In the genomic region with DNA sequence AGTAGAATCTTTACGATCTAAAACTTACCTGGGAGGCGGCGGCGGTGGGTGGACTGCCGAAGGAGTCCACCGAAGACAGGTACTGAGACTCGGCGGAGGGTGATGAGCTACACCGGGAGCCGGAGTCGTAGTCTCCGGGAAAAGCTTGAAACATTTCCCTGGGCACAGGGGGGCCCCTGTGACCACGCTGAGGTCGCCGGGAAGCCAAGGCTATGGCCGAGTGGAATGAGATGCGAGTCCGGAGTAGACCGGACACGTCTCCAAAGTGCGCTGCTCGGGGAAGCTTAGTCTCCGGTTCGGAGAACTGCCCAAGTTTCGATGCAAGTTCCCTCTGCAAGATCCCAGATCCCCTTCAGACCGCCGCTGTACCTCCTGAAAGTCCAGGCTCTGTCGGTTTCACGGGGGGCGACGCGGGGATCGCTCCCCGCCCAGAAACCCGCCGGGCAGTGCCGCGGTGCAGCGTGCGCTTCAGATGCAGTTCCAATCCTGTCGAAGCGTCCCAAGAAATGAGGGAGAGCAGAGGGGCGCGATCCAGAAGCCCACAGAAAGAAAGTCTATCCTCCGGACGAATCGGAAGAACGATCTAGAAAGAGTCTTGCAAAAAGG, we compare ENCODE assay signal across 8 mouse cellular contexts. TPM values are rescaled to one million over a fixed set of nuclear protein-coding genes. Genes with fewer than 3 reads are reported as not detected.
DNase-seq lines count a peak whose midpoint lies in the region; ATAC-seq lines count a peak whose summit lies in the region.

No protein-coding gene starts in this region.

- ATAC-seq in limb, embryonic 13.5 days (ENCODE audit: low FRiP score, low read depth): no peak
- ATAC-seq in stomach, embryonic 14.5 days (ENCODE audit: insufficient number of reproducible peaks, insufficient read depth, low FRiP score, low read depth): no peak

- H3K9me3 ChIP-seq in limb, embryonic 13.5 days: no peaks in the 10 kb centered on the region
- H3K9me3 ChIP-seq in stomach, embryonic 14.5 days (ENCODE audit: control insufficient read depth, low read depth, low read length): no peaks in the 10 kb centered on the region

- peaks cover 52% of the 10 kb centered on the region for H3K27me3 ChIP-seq in limb, embryonic 13.5 days
- H3K27me3 ChIP-seq in stomach, embryonic 14.5 days (ENCODE audit: control insufficient read depth, insufficient read depth, low read length): peaks cover 25% of the 10 kb centered on the region

- peak overlapping the region; percentile 99 for H3K4me2 ChIP-seq in limb, embryonic 13.5 days (replicated peaks)
- peak overlapping the region; percentile 99 for H3K4me2 ChIP-seq in stomach, embryonic 14.5 days (replicated peaks; ENCODE audit: low read depth, low read length)

- H3K36me3 ChIP-seq in limb, embryonic 13.5 days: no peaks in the 10 kb centered on the region
- no peaks in the 10 kb centered on the region for H3K36me3 ChIP-seq in stomach, embryonic 14.5 days (ENCODE audit: control insufficient read depth, insufficient read depth, low read length)

- peak overlapping the region; percentile 63 for H3K4me3 ChIP-seq in limb, embryonic 13.5 days
- H3K4me3 ChIP-seq in stomach, embryonic 14.5 days (ENCODE audit: low read depth, low read length): peak overlapping the region; percentile 59

- 1% methylated on average over 48 of the region's 48 CpGs for WGBS in limb, embryonic 13.5 days
- 2% methylated on average over 48 of the region's 48 CpGs for WGBS in stomach, embryonic 14.5 days

- H3K9ac ChIP-seq in limb, embryonic 13.5 days: peak overlapping the region; percentile 65
- peak overlapping the region; percentile 29 for H3K9ac ChIP-seq in stomach, embryonic 14.5 days (replicated peaks; ENCODE audit: low read depth, low read length)

- peaks cover 28% of the 10 kb centered on the region for H3K4me1 ChIP-seq in limb, embryonic 13.5 days
- peaks cover 16% of the 10 kb centered on the region for H3K4me1 ChIP-seq in stomach, embryonic 14.5 days (ENCODE audit: control insufficient read depth, insufficient read depth, low read length)

- H3K27ac ChIP-seq in limb, embryonic 13.5 days: no peak overlapping the region
- H3K27ac ChIP-seq in stomach, embryonic 14.5 days (ENCODE audit: low read length): no peak overlapping the region

- peak; percentile 26 for DNase-seq in adrenal gland, postnatal 14 days
- DNase-seq in adrenal gland, adult 18-20 months (ENCODE audit: low spot score in 2 of 2): no peak
- DNase-seq in thymus, postnatal 14 days: peak; percentile 24
- no peak for DNase-seq in thymus, adult 18-20 months
- no peak for DNase-seq in natural killer cell, adult 2 months (ENCODE audit: low spot score in 2 of 2)
- no peak for DNase-seq in gastrocnemius, adult 18-20 months (ENCODE audit: low spot score)

RNA-seq across cellular contexts. Expression of a gene that starts 0.5 kb away (rescaled TPM):
- 2.1 and 22.4 TPM in 2 replicates for total RNA-seq in adrenal gland, postnatal 14 days (2021)
- 10 to 100 TPM; 15.9 to 23.2 TPM for total RNA-seq in adrenal gland, adult 18-20 months (2021)
- 0.23 and 0.27 TPM in 2 replicates for polyA plus RNA-seq in limb, embryonic 13.5 days (2015; fragmentation: Nextera tagmentation; extraction: Ambion mirVana)
- 0.07 TPM in 1 of 2 replicates, not detected in the other for polyA plus RNA-seq in stomach, embryonic 14.5 days (2014; fragmentation: Nextera tagmentation; extraction: Ambion mirVana)
- total RNA-seq in gastrocnemius, adult 18-20 months (2021): 1 to 10 TPM in 1 of 2 experiments, under 1 TPM in 1; 0.57 to 2.5 TPM

RNA-seq across cellular contexts. Expression of a gene that starts 27.0 kb away (rescaled TPM):
- 6.0 and 7.9 TPM in 2 replicates for total RNA-seq in adrenal gland, postnatal 14 days (2021)
- 1 to 10 TPM; 5.0 to 8.6 TPM for total RNA-seq in adrenal gland, adult 18-20 months (2021)
- polyA plus RNA-seq in limb, embryonic 13.5 days (2015; fragmentation: Nextera tagmentation; extraction: Ambion mirVana): 20.2 and 20.9 TPM in 2 replicates
- polyA plus RNA-seq in stomach, embryonic 14.5 days (2014; fragmentation: Nextera tagmentation; extraction: Ambion mirVana): 11.7 and 13.9 TPM in 2 replicates
- 1,000 to 10,000 TPM; 1,025 to 1,102 TPM for total RNA-seq in gastrocnemius, adult 18-20 months (2021)

RNA-seq across cellular contexts. Expression of a gene that starts 29.5 kb away (rescaled TPM):
- 0.19 TPM in 1 of 2 replicates, not detected in the other for total RNA-seq in adrenal gland, postnatal 14 days (2021)
- total RNA-seq in adrenal gland, adult 18-20 months (2021): not detected
- not detected in 2 replicates for polyA plus RNA-seq in limb, embryonic 13.5 days (2015; fragmentation: Nextera tagmentation; extraction: Ambion mirVana)
- polyA plus RNA-seq in stomach, embryonic 14.5 days (2014; fragmentation: Nextera tagmentation; extraction: Ambion mirVana): 0.15 TPM in 1 of 2 replicates, not detected in the other
- under 1 TPM; 0.30 to 0.36 TPM for total RNA-seq in gastrocnemius, adult 18-20 months (2021)

RNA-seq across cellular contexts. Expression of a gene that starts 35.2 kb away (rescaled TPM):
- 37.1 and 46.7 TPM in 2 replicates for total RNA-seq in adrenal gland, postnatal 14 days (2021)
- total RNA-seq in adrenal gland, adult 18-20 months (2021): 10 to 100 TPM; 31.2 to 41.0 TPM
- polyA plus RNA-seq in limb, embryonic 13.5 days (2015; fragmentation: Nextera tagmentation; extraction: Ambion mirVana): 89.1 and 96.4 TPM in 2 replicates
- 86.0 and 92.8 TPM in 2 replicates for polyA plus RNA-seq in stomach, embryonic 14.5 days (2014; fragmentation: Nextera tagmentation; extraction: Ambion mirVana)
- 10 to 100 TPM; 30.0 to 30.8 TPM for total RNA-seq in gastrocnemius, adult 18-20 months (2021)

RNA-seq across cellular contexts. Expression of a gene that starts 37.8 kb away (rescaled TPM):
- 62.0 and 79.0 TPM in 2 replicates for total RNA-seq in adrenal gland, postnatal 14 days (2021)
- 10 to 100 TPM; 42.9 to 56.4 TPM for total RNA-seq in adrenal gland, adult 18-20 months (2021)
- polyA plus RNA-seq in limb, embryonic 13.5 days (2015; fragmentation: Nextera tagmentation; extraction: Ambion mirVana): 68.9 and 69.0 TPM in 2 replicates
- 48.1 and 64.9 TPM in 2 replicates for polyA plus RNA-seq in stomach, embryonic 14.5 days (2014; fragmentation: Nextera tagmentation; extraction: Ambion mirVana)
- total RNA-seq in gastrocnemius, adult 18-20 months (2021): 10 to 100 TPM; 11.6 to 22.2 TPM

Comparison
In these comparisons a context has a peak if more than half of its experiments do, and no peak if none do; other contexts are left out.
1. DNase-seq: peak in adrenal gland, postnatal 14 days (single experiment) and thymus, postnatal 14 days (single experiment); none in adrenal gland, adult 18-20 months (0 of 2), thymus, adult 18-20 months (0 of 2), natural killer cell, adult 2 months (0 of 2) and gastrocnemius, adult 18-20 months (single experiment).
2. RNA of a gene that starts 27.0 kb away (total RNA-seq): 1,025 to 1,102 TPM in gastrocnemius, adult 18-20 months; 5.0 to 8.6 TPM in adrenal gland, adult 18-20 months and 6.0 to 7.9 TPM in adrenal gland, postnatal 14 days; every median in the first group is over 100 times any median in the second.